23 mouse cellular contexts compared by ENCODE assay signal in the genomic region with DNA sequence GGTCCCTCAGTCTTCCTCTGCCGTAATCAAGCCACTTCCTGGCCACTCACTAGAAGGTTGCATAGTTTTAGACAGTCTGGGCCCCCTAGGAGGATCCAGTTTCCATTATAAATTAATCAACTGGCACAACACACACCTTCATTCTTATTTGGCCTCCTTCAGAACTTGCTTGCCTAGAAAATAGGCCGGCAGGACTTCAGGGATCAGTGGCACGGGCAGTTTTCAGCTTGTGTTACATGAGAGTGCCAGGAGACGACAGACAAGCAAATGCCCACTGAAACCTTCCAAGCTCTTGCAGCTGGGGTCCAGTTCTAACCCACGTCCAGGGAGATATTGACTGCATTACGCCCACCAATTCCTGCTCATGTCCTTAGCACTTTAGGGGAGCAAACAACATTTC. TPM values are rescaled to one million over a fixed set of nuclear protein-coding genes. Genes with fewer than 3 reads are reported as not detected.
DNase-seq lines count a peak whose midpoint lies in the region; ATAC-seq and TF ChIP-seq lines count a peak whose summit lies in the region.
"Had no signal": no experiment of that assay in that cellular context is flagged by ENCODE, and none has a peak within 500 bp of the region (broad histone marks: within the 10 kb centered on the region; RNA-seq: fewer than 3 reads in every experiment).

No protein-coding gene starts in this region.

- peak overlapping the region; percentile 16; the same call in 1 of the 2 replicates for H3K9ac ChIP-seq in heart, embryonic 14.5 days (ENCODE audit: low read length)
- H3K9ac ChIP-seq in kidney, embryonic 14.5 days (ENCODE audit: low read depth, low read length) = no peak overlapping the region
- 0 out of 2 replicates have a peak overlapping the region, but pooled peaks have one; percentile 13 for H3K9ac ChIP-seq in kidney, postnatal 0 days (ENCODE audit: low read depth, low read length)
- H3K9ac ChIP-seq: hindbrain, embryonic 12.5 days had no signal

- peaks cover 14 to 28% of the 10 kb centered on the region in 2 experiments; a peak in 3 of 4 replicates for H3K4me1 ChIP-seq in heart, embryonic 14.5 days (ENCODE audit: control insufficient read depth in 2 of 2, insufficient read depth in 2 of 2, low read length in 2 of 2)
- H3K4me1 ChIP-seq in kidney, adult 2 months (ENCODE audit: control insufficient read depth, insufficient read depth, low read length) = peaks cover 41% of the 10 kb centered on the region
- peaks cover 21% of the 10 kb centered on the region; the same call in 1 of the 2 replicates for H3K4me1 ChIP-seq in kidney, embryonic 14.5 days (ENCODE audit: control insufficient read depth, insufficient read depth, low read length)
- H3K4me1 ChIP-seq in kidney, postnatal 0 days (replicated peaks; ENCODE audit: insufficient read depth, low read length) = 0 out of 2 replicates have a peak, but pooled peaks cover 5% of the 10 kb centered on the region

- H3K27me3 ChIP-seq in heart, embryonic 14.5 days (ENCODE audit: control insufficient read depth, insufficient read depth, low read length) = no peaks in the 10 kb centered on the region
- H3K27me3 ChIP-seq in kidney, adult 2 months (replicated peaks; ENCODE audit: control insufficient read depth, insufficient read depth, low read length) = no peaks in the 10 kb centered on the region
- no peaks in the 10 kb centered on the region for H3K27me3 ChIP-seq in kidney, embryonic 14.5 days (ENCODE audit: control insufficient read depth, insufficient read depth, low read length)
- no peaks in the 10 kb centered on the region for H3K27me3 ChIP-seq in kidney, postnatal 0 days (ENCODE audit: insufficient read depth, low read length)
- H3K27me3 ChIP-seq: hindbrain, embryonic 12.5 days had no signal

- peaks cover 11% of the 10 kb centered on the region for H3K36me3 ChIP-seq in heart, embryonic 14.5 days (ENCODE audit: control insufficient read depth, insufficient read depth, low read length)
- H3K36me3 ChIP-seq in kidney, adult 2 months (ENCODE audit: control insufficient read depth, insufficient read depth, low read length) = no peaks in the 10 kb centered on the region
- H3K36me3 ChIP-seq in kidney, embryonic 14.5 days (ENCODE audit: control insufficient read depth, insufficient read depth, low read length) = no peaks in the 10 kb centered on the region; the same call in 1 of the 2 replicates
- H3K36me3 ChIP-seq in kidney, postnatal 0 days (ENCODE audit: insufficient read depth, low read length) = no peaks in the 10 kb centered on the region
- H3K36me3 ChIP-seq: hindbrain, embryonic 12.5 days had no signal

- peak overlapping the region in 1 of 2 experiments; percentile 27; a peak in 1 of 4 replicates for H3K27ac ChIP-seq in heart, embryonic 14.5 days (replicated peaks in 1 of 2; ENCODE audit: control insufficient read depth in 1 of 2, insufficient read depth in 1 of 2, low read depth in 2 of 2, low read length in 2 of 2)
- H3K27ac ChIP-seq in kidney, adult 2 months (ENCODE audit: insufficient read depth, low read depth, low read length) = peak overlapping the region; percentile 44; the same call in 1 of the 2 replicates
- H3K27ac ChIP-seq in kidney, embryonic 14.5 days (ENCODE audit: low read depth, low read length) = no peak overlapping the region
- peak overlapping the region; percentile 50 for H3K27ac ChIP-seq in kidney, postnatal 0 days
- H3K27ac ChIP-seq: forebrain, embryonic 10.5 days; hindbrain, embryonic 12.5 days had no signal

- WGBS in heart, embryonic 14.5 days = 64% methylated on average over 6 of the region's 6 CpGs
- 38% methylated on average over 6 of the region's 6 CpGs for WGBS in kidney, adult 2 months
- 45% methylated on average over 6 of the region's 6 CpGs for WGBS in kidney, embryonic 14.5 days
- 42% methylated on average over 6 of the region's 6 CpGs for WGBS in kidney, postnatal 0 days

- TF ChIP-seq POLR2A in kidney, adult 2 months (IDR thresholded peaks at IDR 0.05; ENCODE audit: low read depth, low read length) = no peak

- no peak overlapping the region for H3K4me3 ChIP-seq in heart, embryonic 14.5 days (ENCODE audit: control insufficient read depth in 1 of 2, insufficient read depth in 1 of 2, low read depth in 1 of 2, low read length in 2 of 2)
- H3K4me3 ChIP-seq in kidney, adult 2 months (ENCODE audit: insufficient read depth, low read depth, low read length) = no peak overlapping the region
- no peak overlapping the region for H3K4me3 ChIP-seq in kidney, embryonic 14.5 days (ENCODE audit: low read length)
- H3K4me3 ChIP-seq in kidney, postnatal 0 days (replicated peaks; ENCODE audit: low read depth, low read length) = no peak overlapping the region
- H3K4me3 ChIP-seq: forebrain, embryonic 10.5 days; hindbrain, embryonic 12.5 days had no signal

- no peaks in the 10 kb centered on the region for H3K9me3 ChIP-seq in heart, embryonic 14.5 days (ENCODE audit: control insufficient read depth, low read length)
- no peaks in the 10 kb centered on the region for H3K9me3 ChIP-seq in kidney, embryonic 14.5 days (ENCODE audit: control insufficient read depth, low read length)
- H3K9me3 ChIP-seq in kidney, postnatal 0 days (replicated peaks; ENCODE audit: low read length) = no peaks in the 10 kb centered on the region
- H3K9me3 ChIP-seq: forebrain, embryonic 10.5 days; hindbrain, embryonic 12.5 days had no signal

- ATAC-seq in heart, embryonic 14.5 days (ENCODE audit: insufficient number of reproducible peaks, insufficient read depth, low FRiP score, low read depth) = no peak
- ATAC-seq in kidney, embryonic 14.5 days (ENCODE audit: low FRiP score, low TSS enrichment) = no peak
- no peak for ATAC-seq in kidney, postnatal 0 days (replicated peaks; ENCODE audit: low FRiP score, low read depth)
- 0 out of 2 replicates have a peak, but pooled peaks have one; percentile 14 for ATAC-seq in megakaryocyte progenitor cell, adult 5-6 weeks (replicated peaks; ENCODE audit: poor library complexity)
- ATAC-seq: forebrain, embryonic 16.5 days; intestine, postnatal 0 days had no signal

- no peak for TF ChIP-seq CTCF in kidney, adult 2 months (conservative IDR thresholded peaks at IDR 0.05; ENCODE audit: insufficient read depth, insufficient read length, low read depth, low read length)
- TF ChIP-seq CTCF in kidney, postnatal 0 days (IDR thresholded peaks at IDR 0.05; ENCODE audit: low read depth) = no peak

- no peak overlapping the region for H3K4me2 ChIP-seq in heart, embryonic 14.5 days (ENCODE audit: low read length)
- no peak overlapping the region for H3K4me2 ChIP-seq in kidney, embryonic 14.5 days (replicated peaks; ENCODE audit: low read depth, low read length)
- no peak overlapping the region for H3K4me2 ChIP-seq in kidney, postnatal 0 days (ENCODE audit: low read length)
- H3K4me2 ChIP-seq: hindbrain, embryonic 12.5 days; midbrain, embryonic 11.5 days had no signal

- no peak for DNase-seq in heart, postnatal 4 days
- peak; percentile 84 for DNase-seq in kidney, adult 2 months
- DNase-seq in kidney, postnatal 0 days (ENCODE audit: low spot score) = peak; percentile 43
- no peak for DNase-seq in layer of hippocampus, adult 9-10 months (ENCODE audit: low spot score)
- DNase-seq: adrenal gland, adult 2 months; B cell, adult 2 months; cerebellum, adult 11 months; cerebellum, postnatal 14 days; heart, postnatal 10 days; layer of hippocampus, adult 9-11 months; liver; lung, postnatal 10 days; thymus, postnatal 25 days had no signal

RNA-seq across cellular contexts. Expression of gene 2200002D01Rik, which starts 13.9 kb away (rescaled TPM):
- polyA plus RNA-seq in heart, embryonic 14.5 days (2014; fragmentation: Nextera tagmentation; extraction: Ambion mirVana) = 5.9 and 7.7 TPM in 2 replicates
- 1 to 10 TPM; 4.4 to 8.1 TPM for total RNA-seq in heart, postnatal 4 days (2021)
- 4.6 and 7.2 TPM in 2 replicates for polyA plus RNA-seq in kidney, adult 2 months (2012; rRNA removed)
- polyA plus RNA-seq in kidney, embryonic 14.5 days (2014; fragmentation: Nextera tagmentation; extraction: Ambion mirVana) = 5.2 and 8.3 TPM in 2 replicates
- 23.7 and 24.1 TPM in 2 replicates for polyA plus RNA-seq in kidney, postnatal 0 days (2015; fragmentation: Nextera tagmentation; extraction: Ambion mirVana)
- 0.20 TPM in 1 of 2 replicates, not detected in the other for total RNA-seq in megakaryocyte progenitor cell, adult 5-6 weeks (2015)
- 1.4 TPM in 1 of 2 replicates, not detected in the other for total RNA-seq in megakaryocyte progenitor cell, adult 5-6 weeks (2017)
- total RNA-seq: left cerebral cortex, postnatal 36 days; midbrain, postnatal 0 days had no signal

RNA-seq across cellular contexts. Expression of gene Spint2, which starts 19.6 kb away (rescaled TPM):
- polyA plus RNA-seq in heart, embryonic 14.5 days (2014; fragmentation: Nextera tagmentation; extraction: Ambion mirVana) = 93.5 and 98.5 TPM in 2 replicates
- total RNA-seq in heart, postnatal 4 days (2021) = 10 to 100 TPM; 71.2 to 73.7 TPM
- polyA plus RNA-seq in kidney, adult 2 months (2012; rRNA removed) = 421 and 474 TPM in 2 replicates
- polyA plus RNA-seq in kidney, embryonic 14.5 days (2014; fragmentation: Nextera tagmentation; extraction: Ambion mirVana) = 198 and 239 TPM in 2 replicates
- polyA plus RNA-seq in kidney, postnatal 0 days (2015; fragmentation: Nextera tagmentation; extraction: Ambion mirVana) = 460 and 496 TPM in 2 replicates
- total RNA-seq in megakaryocyte progenitor cell, adult 5-6 weeks (2015) = 60.8 and 62.8 TPM in 2 replicates
- 21.2 and 34.1 TPM in 2 replicates for total RNA-seq in megakaryocyte progenitor cell, adult 5-6 weeks (2017)

RNA-seq across cellular contexts. Expression of gene Yif1b, which starts 24.0 kb away (rescaled TPM):
- 105 and 114 TPM in 2 replicates for polyA plus RNA-seq in heart, embryonic 14.5 days (2014; fragmentation: Nextera tagmentation; extraction: Ambion mirVana)
- total RNA-seq in heart, postnatal 4 days (2021) = 10 to 100 TPM; 81.5 to 82.5 TPM
- polyA plus RNA-seq in kidney, adult 2 months (2012; rRNA removed) = 179 and 207 TPM in 2 replicates
- polyA plus RNA-seq in kidney, embryonic 14.5 days (2014; fragmentation: Nextera tagmentation; extraction: Ambion mirVana) = 120 and 132 TPM in 2 replicates
- polyA plus RNA-seq in kidney, postnatal 0 days (2015; fragmentation: Nextera tagmentation; extraction: Ambion mirVana) = 121 and 131 TPM in 2 replicates
- total RNA-seq in megakaryocyte progenitor cell, adult 5-6 weeks (2015) = 75.8 and 77.8 TPM in 2 replicates
- 28.2 and 34.1 TPM in 2 replicates for total RNA-seq in megakaryocyte progenitor cell, adult 5-6 weeks (2017)

RNA-seq across cellular contexts. Expression of gene Ppp1r14a, which starts 27.0 kb away (rescaled TPM):
- polyA plus RNA-seq in heart, embryonic 14.5 days (2014; fragmentation: Nextera tagmentation; extraction: Ambion mirVana) = 11.8 TPM in 2 replicates
- 10 to 100 TPM; 22.8 to 24.7 TPM for total RNA-seq in heart, postnatal 4 days (2021)
- 12.3 and 16.1 TPM in 2 replicates for polyA plus RNA-seq in kidney, adult 2 months (2012; rRNA removed)
- 19.3 and 27.7 TPM in 2 replicates for polyA plus RNA-seq in kidney, embryonic 14.5 days (2014; fragmentation: Nextera tagmentation; extraction: Ambion mirVana)
- polyA plus RNA-seq in kidney, postnatal 0 days (2015; fragmentation: Nextera tagmentation; extraction: Ambion mirVana) = 21.6 and 25.0 TPM in 2 replicates
- total RNA-seq in megakaryocyte progenitor cell, adult 5-6 weeks (2015) = not detected in 2 replicates
- total RNA-seq in megakaryocyte progenitor cell, adult 5-6 weeks (2017) = 1.1 TPM in 1 of 2 replicates, not detected in the other

RNA-seq across cellular contexts. Expression of gene Kcnk6, which starts 29.8 kb away (rescaled TPM):
- polyA plus RNA-seq in heart, embryonic 14.5 days (2014; fragmentation: Nextera tagmentation; extraction: Ambion mirVana) = 0.85 and 1.2 TPM in 2 replicates
- 1 to 10 TPM; 5.3 to 5.7 TPM for total RNA-seq in heart, postnatal 4 days (2021)
- polyA plus RNA-seq in kidney, adult 2 months (2012; rRNA removed) = 4.4 and 5.6 TPM in 2 replicates
- 0.62 and 1.0 TPM in 2 replicates for polyA plus RNA-seq in kidney, embryonic 14.5 days (2014; fragmentation: Nextera tagmentation; extraction: Ambion mirVana)
- polyA plus RNA-seq in kidney, postnatal 0 days (2015; fragmentation: Nextera tagmentation; extraction: Ambion mirVana) = 0.87 and 0.88 TPM in 2 replicates
- 4.2 and 5.8 TPM in 2 replicates for total RNA-seq in megakaryocyte progenitor cell, adult 5-6 weeks (2015)
- 8.0 and 9.3 TPM in 2 replicates for total RNA-seq in megakaryocyte progenitor cell, adult 5-6 weeks (2017)

Comparison
In these comparisons a context has a peak if more than half of its experiments do, and no peak if none do; other contexts are left out.
1. DNase-seq: peak in kidney, adult 2 months (single experiment) and kidney, postnatal 0 days (single experiment); none in heart, postnatal 4 days (single experiment) and layer of hippocampus, adult 9-10 months (single experiment).